Mouse (Mus musculus) kidney, embryonic 15.5 days (tissue): ENCODE results near the gene 4930426L09Rik. TPM values are rescaled to one million over a fixed set of nuclear protein-coding genes. Genes with fewer than 3 reads are reported as not detected.

Experiments used
- ATAC-seq: fragments of 200-750 bp; cut with Nextera tagmentation; replicated peaks from 2 replicates; pipeline ENCODE4 v1.8.0; 2017; ENCODE audit warnings: moderate TSS enrichment; ENCODE audit not compliant: low FRiP score
- H3K27ac ChIP-seq: fragments of 300-500 bp; sonication (generic); 2 replicates; pipeline ENCODE4 v1.5.1; 2015; ENCODE audit warnings: mild to moderate bottlenecking, inconsistent platforms
- H3K27me3 ChIP-seq: fragments of 300-500 bp; sonication (generic); 2 replicates; pipeline ENCODE4 v1.6.1; 2015; ENCODE audit warnings: inconsistent platforms
- H3K36me3 ChIP-seq: fragments of 300-500 bp; sonication (generic); 2 replicates; pipeline ENCODE4 v1.6.1; 2015; ENCODE audit warnings: inconsistent platforms
- H3K4me1 ChIP-seq: fragments of 300-500 bp; sonication (generic); 2 replicates; pipeline ENCODE4 v1.6.1; 2015; ENCODE audit warnings: inconsistent platforms
- H3K4me2 ChIP-seq: fragments of 300-500 bp; sonication (generic); 2 replicates; pipeline ENCODE4 v1.6.1; 2015; ENCODE audit warnings: moderate library complexity, mild to moderate bottlenecking, inconsistent platforms
- H3K4me3 ChIP-seq: fragments of 300-500 bp; sonication (generic); replicated peaks from 2 replicates; pipeline ENCODE4 v1.5.1; 2015; ENCODE audit warnings: mild to moderate bottlenecking, inconsistent platforms
- H3K9ac ChIP-seq: fragments of 300-500 bp; sonication (generic); 2 replicates; pipeline ENCODE4 v1.6.1; 2015; ENCODE audit warnings: mild to moderate bottlenecking, inconsistent platforms
- H3K9me3 ChIP-seq: fragments of 300-500 bp; sonication (generic); replicated peaks from 2 replicates; pipeline ENCODE4 v1.6.1; 2016; ENCODE audit warnings: inconsistent platforms
- WGBS: fragments of 180-500 bp; shearing (Covaris S2); methylation state at CpG from one replicate; pipeline ENCODE4 v1.1.7; 2015; ENCODE audit warnings: mixed read lengths; 5-methylcytosine and 5-hydroxymethylcytosine counted together
- polyA plus RNA-seq: library from polyadenylated mRNA; unstranded; fragments of >200 nt; fragmentation: Nextera tagmentation; extraction: Ambion mirVana; gene quantifications from 2 replicates; pipeline ENCODE4 v1.2.1, GENCODE M21; 2015

The 4930426L09Rik gene
- polyA plus RNA-seq, 1 experiment from 2014 or later, result 0.27 TPM

DNA sequence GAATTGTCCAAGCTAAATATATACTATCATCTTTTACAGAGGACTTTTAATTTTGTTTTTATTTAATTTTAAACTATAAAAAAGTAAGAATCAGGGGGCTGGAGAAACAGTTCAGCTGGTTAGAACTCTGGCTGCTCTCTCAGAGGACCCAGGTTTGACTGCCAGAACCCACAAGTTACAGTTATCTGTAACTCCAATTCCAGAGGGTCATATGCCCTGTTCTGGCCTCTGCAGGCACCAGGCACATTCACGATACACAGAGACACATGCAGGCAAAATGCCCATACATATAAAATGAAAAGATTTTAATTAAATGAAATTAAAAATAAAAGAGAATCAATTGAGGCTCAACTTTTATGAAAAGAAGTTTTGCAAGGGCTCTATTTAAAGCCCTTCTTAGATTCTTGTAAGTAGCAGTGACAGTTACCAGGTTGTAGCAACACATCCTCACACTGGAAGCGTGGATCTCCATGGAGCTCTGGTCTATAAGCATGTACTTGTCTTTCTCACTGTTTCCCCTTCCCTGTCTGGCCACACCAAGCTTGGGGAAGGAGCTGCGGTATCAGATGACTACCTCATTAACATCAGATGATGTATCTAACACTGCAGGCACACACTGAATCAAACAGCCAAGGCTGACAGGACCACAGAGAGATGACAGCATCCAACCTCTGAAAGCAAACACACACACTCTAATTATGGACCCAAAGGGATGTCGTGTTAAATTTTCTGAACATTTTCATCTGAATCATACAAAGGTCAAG, 23.1 kb upstream of the 4930426L09Rik start:
- Histone ChIP-seq H3K9me3 (0 out of 2 replicates have a peak, but pooled peaks cover 5% of the 10 kb centered on the region), H3K9ac (no peak overlapping the region), H3K4me2 (no peak overlapping the region), H3K27me3 (no peaks in the 10 kb centered on the region), H3K4me3 (no peak overlapping the region), H3K27ac (no peak overlapping the region), H3K4me1 (peaks cover 7% of the 10 kb centered on the region), H3K36me3 (no peaks in the 10 kb centered on the region)
- 45% methylated on average over 4 of the region's 4 CpGs for WGBS
- no peak for ATAC-seq

DNA sequence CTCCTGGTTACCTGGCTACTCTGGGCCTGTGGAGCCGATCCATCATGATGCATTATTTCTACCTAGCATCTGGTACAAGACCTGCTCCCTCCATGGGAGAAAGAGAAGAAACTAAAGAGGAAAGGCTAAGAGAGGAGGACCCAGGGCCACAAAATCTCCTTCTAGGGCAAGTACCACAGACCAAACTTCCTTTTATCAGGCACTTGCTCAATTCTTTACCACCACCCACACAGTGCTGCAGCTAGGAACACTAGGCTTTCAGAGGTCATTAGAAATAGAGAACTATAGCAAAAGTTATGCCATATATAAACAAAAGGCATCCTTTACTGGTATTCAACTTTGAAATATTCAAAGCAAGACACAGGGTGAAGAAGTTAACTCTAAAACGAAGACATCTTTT, 22.0 kb upstream of the 4930426L09Rik start:
- no peaks in the 10 kb centered on the region for H3K27me3 ChIP-seq
- H3K4me2 ChIP-seq, result no peak overlapping the region
- WGBS, result 85% methylated on average over 2 of the region's 2 CpGs
- no peak overlapping the region for H3K27ac ChIP-seq
- H3K4me3 ChIP-seq, result no peak overlapping the region
- H3K9me3 ChIP-seq, result 0 out of 2 replicates have a peak, but pooled peaks cover 5% of the 10 kb centered on the region
- ATAC-seq, result no peak
- no peaks in the 10 kb centered on the region for H3K36me3 ChIP-seq
- H3K9ac ChIP-seq, result no peak overlapping the region
- peaks cover 7% of the 10 kb centered on the region for H3K4me1 ChIP-seq

DNA sequence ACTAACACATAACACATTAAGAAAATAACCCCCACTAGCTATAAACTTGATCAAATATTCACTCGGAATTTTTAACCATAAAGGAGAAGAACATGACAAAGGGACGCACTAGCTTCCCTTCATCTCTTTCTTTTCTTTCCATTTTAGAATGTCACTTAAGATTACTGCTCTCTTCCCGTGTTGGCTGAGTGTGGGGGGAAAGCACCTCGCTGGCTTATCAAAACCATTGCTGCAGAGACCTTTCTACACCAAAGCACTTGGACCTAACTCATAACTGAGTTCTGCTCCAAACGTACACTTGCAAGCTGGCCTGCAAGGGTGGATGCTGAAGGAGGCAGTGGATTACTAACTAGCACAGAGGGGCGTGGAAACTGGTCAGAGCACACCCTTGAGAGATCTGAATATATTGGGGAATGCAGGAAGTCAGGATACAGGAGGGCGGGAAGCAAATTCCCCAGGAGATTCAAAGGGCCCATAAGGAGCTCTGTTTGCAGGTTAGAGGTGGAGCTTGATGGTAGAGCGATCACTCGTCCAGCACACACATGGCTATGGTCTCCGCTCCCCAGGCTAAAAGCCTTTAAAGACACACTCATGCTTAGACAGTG, 20.8 kb upstream of the 4930426L09Rik start:
- Histone ChIP-seq H3K4me1 (peaks cover 7% of the 10 kb centered on the region), H3K4me3 (no peak overlapping the region), H3K4me2 (no peak overlapping the region), H3K9ac (no peak overlapping the region), H3K36me3 (no peaks in the 10 kb centered on the region), H3K27ac (no peak overlapping the region), H3K27me3 (no peaks in the 10 kb centered on the region), H3K9me3 (0 out of 2 replicates have a peak, but pooled peaks cover 5% of the 10 kb centered on the region)
- no peak for ATAC-seq
- 77% methylated on average over 10 of the region's 10 CpGs for WGBS

DNA sequence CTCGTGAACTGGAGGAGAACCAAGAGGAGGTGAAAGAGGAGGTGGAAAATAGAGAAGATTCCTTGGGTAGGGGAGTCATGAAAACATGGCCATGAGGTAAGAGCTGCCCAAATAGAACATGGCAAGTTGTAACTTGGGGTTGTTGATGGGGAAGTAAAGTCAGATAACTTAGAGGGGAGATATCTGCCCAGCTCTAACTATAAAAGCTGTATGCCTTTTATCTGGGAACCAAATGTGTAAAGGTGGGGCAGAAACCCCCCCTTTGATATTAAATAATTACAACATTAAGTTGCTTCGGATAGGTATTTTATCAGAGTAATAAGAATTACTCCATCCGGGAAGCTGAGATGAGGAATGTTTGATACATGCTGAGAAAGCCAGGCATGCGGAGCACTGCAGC, 19.1 kb upstream of the 4930426L09Rik start:
- H3K36me3 ChIP-seq, result no peaks in the 10 kb centered on the region
- peaks cover 7% of the 10 kb centered on the region for H3K4me1 ChIP-seq
- no peak overlapping the region for H3K27ac ChIP-seq
- H3K9me3 ChIP-seq, result no peaks in the 10 kb centered on the region
- no peak overlapping the region for H3K9ac ChIP-seq
- H3K4me3 ChIP-seq, result no peak overlapping the region
- H3K27me3 ChIP-seq, result no peaks in the 10 kb centered on the region
- H3K4me2 ChIP-seq, result no peak overlapping the region
- WGBS, result 82% methylated on average over 4 of the region's 4 CpGs
- ATAC-seq, result no peak

DNA sequence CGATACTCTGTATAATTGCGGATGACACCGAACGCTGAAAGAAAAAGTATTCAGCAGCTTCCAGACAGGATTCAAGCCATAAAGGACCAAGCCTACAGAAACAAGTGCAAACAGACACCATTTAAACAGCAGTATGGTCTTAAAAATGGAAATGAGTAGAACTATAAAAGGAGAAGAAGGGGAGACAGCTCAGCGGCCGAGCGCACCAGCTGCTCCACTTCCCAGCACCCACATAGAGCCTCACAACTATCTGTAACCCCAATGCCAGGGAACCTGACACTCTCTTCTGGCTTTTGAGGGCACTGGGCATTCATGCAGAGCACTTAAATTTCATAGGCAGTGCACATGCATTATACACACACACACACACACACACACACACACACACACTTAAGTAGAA, 18.5 kb upstream of the 4930426L09Rik start:
- WGBS, result 79% methylated on average over 7 of the region's 7 CpGs
- H3K4me2 ChIP-seq, result no peak overlapping the region
- H3K9me3 ChIP-seq, result no peaks in the 10 kb centered on the region
- H3K27ac ChIP-seq, result no peak overlapping the region
- H3K27me3 ChIP-seq, result no peaks in the 10 kb centered on the region
- no peak overlapping the region for H3K4me3 ChIP-seq
- H3K4me1 ChIP-seq, result peaks cover 7% of the 10 kb centered on the region
- H3K9ac ChIP-seq, result no peak overlapping the region
- ATAC-seq, result no peak
- no peaks in the 10 kb centered on the region for H3K36me3 ChIP-seq

DNA sequence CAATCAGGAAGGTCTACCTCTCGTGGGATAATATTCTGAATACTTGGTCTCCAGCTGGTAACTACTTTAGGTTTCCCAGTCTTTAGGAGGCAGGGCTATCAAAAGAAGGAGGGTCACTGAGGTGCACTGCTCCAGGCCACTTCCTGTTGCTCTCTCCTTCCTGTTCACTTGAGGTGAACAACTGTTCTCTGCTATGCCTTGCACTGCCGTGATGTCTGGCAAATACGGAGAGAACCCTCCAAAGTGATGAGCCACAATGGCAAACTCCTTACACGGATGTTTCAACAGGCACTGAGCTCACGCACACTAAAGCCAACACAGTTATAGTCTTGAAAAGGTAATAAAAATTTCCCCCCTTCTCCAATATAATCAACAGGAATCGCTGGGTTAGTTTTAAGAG, 15.6 kb upstream of the 4930426L09Rik start:
- Histone ChIP-seq H3K9ac (no peak overlapping the region), H3K9me3 (0 out of 2 replicates have a peak, but pooled peaks cover 3% of the 10 kb centered on the region), H3K36me3 (no peaks in the 10 kb centered on the region), H3K4me1 (no peaks in the 10 kb centered on the region), H3K27ac (no peak overlapping the region), H3K27me3 (no peaks in the 10 kb centered on the region), H3K4me2 (no peak overlapping the region), H3K4me3 (no peak overlapping the region)
- ATAC-seq, result no peak
- 76% methylated on average over 6 of the region's 6 CpGs for WGBS

DNA sequence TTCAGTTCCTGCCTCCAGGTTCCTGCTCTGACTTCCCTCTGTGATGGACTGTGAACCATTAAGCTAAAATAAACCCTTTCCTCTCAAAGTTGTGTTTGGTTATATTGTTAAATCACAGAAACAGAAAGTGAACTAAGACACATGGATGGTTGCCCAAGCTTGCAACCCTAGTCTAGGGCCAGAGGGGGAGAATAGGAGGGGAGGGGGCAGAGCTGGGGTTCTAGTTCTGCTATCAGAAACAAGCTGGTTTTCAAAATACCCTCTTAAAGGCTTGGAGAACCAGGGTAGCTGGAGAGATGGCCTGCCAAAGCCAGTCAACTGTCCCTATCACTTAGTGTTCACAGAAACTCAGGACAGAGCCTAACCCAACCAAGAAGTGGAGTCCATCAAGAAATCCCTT, 14.6 kb upstream of the 4930426L09Rik start:
- 0 out of 2 replicates have a peak, but pooled peaks cover 5% of the 10 kb centered on the region for H3K9me3 ChIP-seq
- no peaks in the 10 kb centered on the region for H3K27me3 ChIP-seq
- H3K4me3 ChIP-seq, result no peak overlapping the region
- no peak overlapping the region for H3K4me2 ChIP-seq
- no peak for ATAC-seq
- no peak overlapping the region for H3K9ac ChIP-seq
- no peaks in the 10 kb centered on the region for H3K36me3 ChIP-seq
- H3K27ac ChIP-seq, result no peak overlapping the region
- H3K4me1 ChIP-seq, result no peaks in the 10 kb centered on the region

DNA sequence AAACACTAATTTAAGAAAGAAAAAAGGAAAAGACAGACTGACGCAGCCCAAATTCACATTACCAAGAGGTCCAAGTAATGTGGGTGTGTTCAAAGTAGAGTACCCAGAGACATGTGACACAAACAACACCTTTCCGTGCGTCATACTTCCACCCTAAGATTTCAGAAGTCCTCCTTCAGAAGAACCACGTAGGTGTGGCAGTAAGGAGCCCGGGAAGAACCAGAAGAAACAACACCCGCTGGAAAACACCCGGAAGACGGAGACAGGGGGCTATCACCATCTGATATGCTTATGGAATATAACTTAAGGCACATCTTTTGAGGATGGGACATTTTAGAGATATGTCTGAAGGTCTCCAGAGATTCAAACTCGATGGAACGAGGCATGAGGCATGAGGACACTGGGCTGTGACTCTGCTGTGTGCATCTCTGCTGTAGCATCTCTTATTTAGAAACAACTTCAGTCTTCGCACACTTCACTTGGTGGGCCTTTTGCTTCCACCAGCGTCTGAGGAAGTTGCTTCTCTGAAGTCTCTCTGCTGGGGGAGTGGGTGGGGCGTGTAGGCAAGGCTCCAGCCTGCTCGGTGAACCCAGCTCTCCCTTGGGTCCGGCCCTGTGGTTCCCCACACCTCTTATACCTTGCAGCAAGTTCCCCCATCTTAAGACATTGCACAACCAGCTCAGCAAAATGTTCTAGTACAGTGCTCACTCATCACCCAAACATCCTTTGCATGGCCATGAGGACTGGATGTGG, 13.9 kb upstream of the 4930426L09Rik start:
- no peak overlapping the region for H3K27ac ChIP-seq
- H3K4me3 ChIP-seq, result no peak overlapping the region
- 89% methylated on average over 15 of the region's 15 CpGs for WGBS
- 0 out of 2 replicates have a peak, but pooled peaks cover 5% of the 10 kb centered on the region for H3K9me3 ChIP-seq
- H3K27me3 ChIP-seq, result no peaks in the 10 kb centered on the region
- H3K4me1 ChIP-seq, result no peaks in the 10 kb centered on the region
- H3K9ac ChIP-seq, result no peak overlapping the region
- H3K4me2 ChIP-seq, result no peak overlapping the region
- 0 out of 2 replicates have a peak, but pooled peaks have one; percentile 25 for ATAC-seq
- H3K36me3 ChIP-seq, result no peaks in the 10 kb centered on the region

DNA sequence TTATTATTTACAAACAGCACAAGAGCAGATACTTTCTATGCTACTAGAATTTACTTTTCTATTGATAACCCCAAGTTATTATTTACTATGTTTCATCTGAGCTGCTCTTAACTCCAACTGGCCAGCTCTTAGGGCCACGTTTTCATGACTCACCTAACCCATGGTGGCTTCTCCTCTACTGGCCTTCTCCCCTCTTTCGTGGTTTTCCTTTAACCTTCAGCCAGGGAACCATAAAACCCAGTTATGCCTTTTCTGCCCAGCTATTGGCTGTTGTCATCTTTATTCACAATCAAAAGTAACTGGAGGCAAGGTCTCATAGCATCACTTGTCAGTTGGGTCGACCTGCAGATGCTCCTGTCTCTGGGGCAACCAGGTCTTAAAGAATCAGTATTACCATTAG, 12.6 kb upstream of the 4930426L09Rik start:
- no peaks in the 10 kb centered on the region for H3K27me3 ChIP-seq
- no peak overlapping the region for H3K4me3 ChIP-seq
- H3K4me1 ChIP-seq, result no peaks in the 10 kb centered on the region
- H3K9me3 ChIP-seq, result 0 out of 2 replicates have a peak, but pooled peaks cover 5% of the 10 kb centered on the region
- H3K27ac ChIP-seq, result no peak overlapping the region
- no peak for ATAC-seq
- no peak overlapping the region for H3K9ac ChIP-seq
- no peaks in the 10 kb centered on the region for H3K36me3 ChIP-seq
- no peak overlapping the region for H3K4me2 ChIP-seq
- 82% methylated on average over 3 of the region's 3 CpGs for WGBS

DNA sequence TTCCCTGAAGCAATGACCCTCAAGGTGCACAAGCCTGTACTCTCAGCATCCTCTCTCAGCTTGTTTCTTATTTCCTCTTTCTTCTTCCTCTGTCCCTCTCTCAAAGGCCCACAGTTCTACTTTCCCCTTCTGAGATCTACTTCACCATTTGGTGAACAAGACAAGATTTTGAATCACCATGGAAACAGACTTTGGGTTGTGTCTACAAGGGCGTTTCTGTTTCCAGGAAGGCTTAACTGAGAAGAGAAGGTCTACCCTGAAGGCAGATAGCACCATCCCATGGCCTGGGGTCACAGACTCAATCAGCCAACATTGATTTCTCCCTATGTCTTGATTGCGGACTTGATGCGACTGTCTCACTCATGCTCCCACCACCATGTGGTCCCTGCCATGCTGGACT, 9.3 kb upstream of the 4930426L09Rik start:
- Histone ChIP-seq H3K4me3 (no peak overlapping the region), H3K4me2 (no peak overlapping the region), H3K9me3 (0 out of 2 replicates have a peak, but pooled peaks cover 5% of the 10 kb centered on the region), H3K4me1 (peaks cover 2% of the 10 kb centered on the region), H3K9ac (no peak overlapping the region), H3K36me3 (no peaks in the 10 kb centered on the region), H3K27ac (no peak overlapping the region), H3K27me3 (no peaks in the 10 kb centered on the region)
- ATAC-seq, result no peak
- WGBS, result 88% methylated on average over 3 of the region's 3 CpGs

DNA sequence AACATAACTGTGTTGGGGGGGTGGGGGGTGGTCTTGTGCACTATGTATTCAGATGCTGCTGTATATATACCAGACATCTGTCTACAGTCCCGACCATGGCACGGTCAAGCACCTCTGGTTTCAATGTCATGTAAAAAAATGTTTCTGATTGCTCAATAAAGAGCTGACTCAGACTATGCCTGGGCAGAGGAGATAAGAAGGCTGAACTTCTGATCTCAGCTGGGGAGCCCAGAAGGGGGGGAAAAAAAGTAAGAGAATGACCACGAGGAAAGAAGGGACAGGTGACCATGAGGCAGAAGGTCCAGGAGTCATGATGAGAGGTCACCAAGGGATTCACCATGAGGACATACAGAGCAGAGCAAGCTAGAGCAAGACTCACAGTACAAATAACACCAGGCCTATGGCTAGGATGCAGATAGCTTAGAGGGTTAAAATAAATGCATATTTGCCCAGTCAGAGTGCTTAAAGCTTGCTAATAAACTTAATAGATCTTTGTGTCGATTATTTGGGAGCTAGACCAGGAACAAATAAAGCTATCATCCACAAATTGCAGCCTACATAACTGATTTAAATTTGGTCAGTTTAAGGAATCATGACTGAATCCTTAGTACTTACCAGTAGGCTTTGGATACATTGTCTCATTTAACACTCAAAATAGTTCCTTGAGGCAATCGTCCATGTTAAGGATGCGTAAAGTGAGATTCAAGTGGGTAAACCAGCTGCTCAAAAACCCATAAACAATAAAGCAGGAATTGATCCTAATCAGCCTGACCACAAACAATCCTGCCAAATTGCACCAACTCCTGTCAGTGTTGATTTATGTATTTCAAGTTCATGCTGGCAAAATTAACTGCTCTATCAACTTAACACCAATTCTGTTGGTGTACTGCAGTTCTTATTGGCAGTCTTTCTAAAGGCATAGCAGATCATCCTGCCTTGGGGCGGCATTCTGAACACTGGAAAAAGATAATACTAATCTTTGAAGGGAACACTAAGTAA, 5.3 kb upstream of the 4930426L09Rik start:
- WGBS, result 66% methylated on average over 7 of the region's 7 CpGs
- 0 out of 2 replicates have a peak, but pooled peaks have one; percentile 37 for ATAC-seq

More for the DNA sequence above, 5.3 kb upstream of the 4930426L09Rik start:
- H3K36me3 ChIP-seq, result no peaks in the 10 kb centered on the region
- no peak overlapping the region for H3K27ac ChIP-seq
- peaks cover 20% of the 10 kb centered on the region for H3K4me1 ChIP-seq
- 0 out of 2 replicates have a peak, but pooled peaks cover under 1% of the 10 kb centered on the region for H3K9me3 ChIP-seq
- no peaks in the 10 kb centered on the region for H3K27me3 ChIP-seq
- no peak overlapping the region for H3K4me3 ChIP-seq
- H3K9ac ChIP-seq, result no peak overlapping the region
- H3K4me2 ChIP-seq, result no peak overlapping the region
